Mouse (Mus musculus) hindbrain, embryonic 14.5 days (tissue): ENCODE measurements around the gene Arhgef3. TPM values are rescaled to one million over a fixed set of nuclear protein-coding genes. Genes with fewer than 3 reads are reported as not detected.

Experiments
- ATAC-seq: fragments of 200-750 bp; cut with Nextera tagmentation; 2 replicates; pipeline ENCODE4 v1.8.0; 2017; ENCODE audit warnings: moderate number of reproducible peaks, mild to moderate bottlenecking, moderate TSS enrichment, moderate library complexity; ENCODE audit not compliant: low FRiP score
- DNase-seq: peaks from one replicate; pipeline ENCODE4 v3.0.0-alpha.2; 2015; ENCODE audit warnings: low spot score
- H3K27ac ChIP-seq: fragments of 300-500 bp; sonication (generic); 2 replicates; pipeline ENCODE4 v1.5.1; 2014; ENCODE audit warnings: mild to moderate bottlenecking, moderate library complexity
- H3K27me3 ChIP-seq: fragments of 300-500 bp; sonication (generic); 2 replicates; pipeline ENCODE4 v1.6.1; 2014; ENCODE audit warnings: mild to moderate bottlenecking, low read length, mixed read lengths; ENCODE audit not compliant: control insufficient read depth, insufficient read depth
- H3K36me3 ChIP-seq: fragments of 300-500 bp; sonication (generic); replicated peaks from 2 replicates; pipeline ENCODE4 v1.6.1; 2014; ENCODE audit not compliant: control insufficient read depth, insufficient read depth
- H3K4me1 ChIP-seq: fragments of 300-500 bp; sonication (generic); replicated peaks from 2 replicates; pipeline ENCODE4 v1.6.1; 2014; ENCODE audit warnings: antibody characterized with exemption, low read length, mixed read lengths; ENCODE audit not compliant: control insufficient read depth, insufficient read depth
- H3K4me2 ChIP-seq: fragments of 300-500 bp; sonication (generic); replicated peaks from 2 replicates; pipeline ENCODE4 v1.6.1; 2014; ENCODE audit warnings: mild to moderate bottlenecking, moderate library complexity
- H3K4me3 ChIP-seq: fragments of 300-500 bp; sonication (generic); replicated peaks from 2 replicates; pipeline ENCODE4 v1.5.1; 2014; ENCODE audit warnings: mild to moderate bottlenecking, low read length
- H3K9ac ChIP-seq: fragments of 300-500 bp; sonication (generic); 2 replicates; pipeline ENCODE4 v1.6.1; 2014
- H3K9me3 ChIP-seq: fragments of 300-500 bp; sonication (generic); 2 replicates; pipeline ENCODE4 v1.6.1; 2016; ENCODE audit warnings: low read length; ENCODE audit not compliant: control insufficient read depth
- WGBS: fragments of 180-500 bp; shearing (Covaris S2); extraction: QIAGEN DNeasy Blood & Tissue Kit; methylation state at CpG from one replicate; pipeline ENCODE4 v1.1.7; 2014; 5-methylcytosine and 5-hydroxymethylcytosine counted together
- polyA plus RNA-seq: library from polyadenylated mRNA; unstranded; fragments of >200 nt; fragmentation: Nextera tagmentation; extraction: Ambion mirVana; gene quantifications from 2 replicates; pipeline ENCODE4 v1.2.1, GENCODE M21; 2014

The Arhgef3 gene
- polyA plus RNA-seq, 1 experiment from 2014 or later, result 11.8 TPM

GRCm38 (mm10) chr14:27351051-27351475 is 236.4 kb downstream of the Arhgef3 start:
- ATAC-seq (no peak), DNase-seq (no peak)
- WGBS, result 79% methylated on average over 5 of the region's 5 CpGs
- no peaks in the 10 kb centered on the region for H3K9me3 ChIP-seq
- no peak overlapping the region for H3K9ac ChIP-seq
- H3K4me3 ChIP-seq, result no peak overlapping the region
- no peak overlapping the region for H3K4me2 ChIP-seq
- no peaks in the 10 kb centered on the region for H3K27me3 ChIP-seq
- H3K36me3 ChIP-seq, result no peaks in the 10 kb centered on the region
- no peak overlapping the region; the same call in 1 of the 2 replicates for H3K27ac ChIP-seq
- H3K4me1 ChIP-seq, result no peaks in the 10 kb centered on the region

- Histone ChIP-seq H3K4me1 (no peaks in the 10 kb centered on the region), H3K9me3 (no peaks in the 10 kb centered on the region), H3K27me3 (no peaks in the 10 kb centered on the region), H3K9ac (no peak overlapping the region), H3K27ac (no peak overlapping the region; the same call in 1 of the 2 replicates), H3K36me3 (no peaks in the 10 kb centered on the region), H3K4me2 (no peak overlapping the region), H3K4me3 (no peak overlapping the region)
- DNase-seq, result no peak
- 69% methylated on average over 4 of the region's 4 CpGs for WGBS
- ATAC-seq, result no peak
Observed at GRCm38 (mm10) chr14:27351476-27352079, 236.9 kb downstream of the Arhgef3 start.

GRCm38 (mm10) chr14:27352470-27352869 is 237.8 kb downstream of the Arhgef3 start:
- no peaks in the 10 kb centered on the region for H3K27me3 ChIP-seq
- H3K36me3 ChIP-seq, result no peaks in the 10 kb centered on the region
- no peak overlapping the region for H3K27ac ChIP-seq
- H3K4me2 ChIP-seq, result no peak overlapping the region
- no peak overlapping the region for H3K4me3 ChIP-seq
- H3K9me3 ChIP-seq, result no peaks in the 10 kb centered on the region
- no peak for ATAC-seq
- DNase-seq, result no peak
- H3K9ac ChIP-seq, result no peak overlapping the region
- 79% methylated on average over 5 of the region's 5 CpGs for WGBS
- no peaks in the 10 kb centered on the region for H3K4me1 ChIP-seq

- WGBS, result 89% methylated on average over 6 of the region's 6 CpGs
- Histone ChIP-seq H3K4me3 (no peak overlapping the region), H3K36me3 (no peaks in the 10 kb centered on the region), H3K27ac (no peak overlapping the region), H3K27me3 (no peaks in the 10 kb centered on the region), H3K9ac (no peak overlapping the region), H3K4me2 (no peak overlapping the region), H3K9me3 (no peaks in the 10 kb centered on the region), H3K4me1 (peaks cover 3% of the 10 kb centered on the region; the same call in 1 of the 2 replicates)
- no peak for ATAC-seq
- no peak for DNase-seq
Observed at GRCm38 (mm10) chr14:27355151-27355550, 240.5 kb downstream of the Arhgef3 start.

- Histone ChIP-seq H3K36me3 (no peaks in the 10 kb centered on the region), H3K4me3 (no peak overlapping the region), H3K27ac (no peak overlapping the region), H3K4me1 (peaks cover 6% of the 10 kb centered on the region), H3K4me2 (no peak overlapping the region), H3K9me3 (no peaks in the 10 kb centered on the region), H3K9ac (no peak overlapping the region), H3K27me3 (no peaks in the 10 kb centered on the region)
- no peak for DNase-seq
- WGBS, result 90% methylated on average over 4 of the region's 4 CpGs
- ATAC-seq, result no peak
Observed at GRCm38 (mm10) chr14:27355937-27356336, 241.2 kb downstream of the Arhgef3 start.

- peaks cover 7% of the 10 kb centered on the region for H3K4me1 ChIP-seq
- no peaks in the 10 kb centered on the region for H3K9me3 ChIP-seq
- no peaks in the 10 kb centered on the region for H3K27me3 ChIP-seq
- no peak overlapping the region for H3K27ac ChIP-seq
- no peak overlapping the region for H3K4me3 ChIP-seq
- H3K9ac ChIP-seq, result no peak overlapping the region
- no peak for DNase-seq
- no peak overlapping the region for H3K4me2 ChIP-seq
- ATAC-seq, result no peak
- no peaks in the 10 kb centered on the region for H3K36me3 ChIP-seq
- 84% methylated on average over 6 of the region's 6 CpGs for WGBS
Observed at GRCm38 (mm10) chr14:27357139-27357538, 242.4 kb downstream of the Arhgef3 start.

- 55% methylated on average over 6 of the region's 6 CpGs for WGBS
- DNase-seq (no peak), ATAC-seq (no peak)
- H3K27ac ChIP-seq, result no peak overlapping the region
- H3K36me3 ChIP-seq, result no peaks in the 10 kb centered on the region
- peaks cover 7% of the 10 kb centered on the region for H3K4me1 ChIP-seq
- no peak overlapping the region for H3K9ac ChIP-seq
- no peaks in the 10 kb centered on the region for H3K27me3 ChIP-seq
- no peak overlapping the region for H3K4me2 ChIP-seq
- no peak overlapping the region for H3K4me3 ChIP-seq
- H3K9me3 ChIP-seq, result no peaks in the 10 kb centered on the region
Observed at GRCm38 (mm10) chr14:27358202-27358601, 243.5 kb downstream of the Arhgef3 start.

- Histone ChIP-seq H3K27ac (peak overlapping the region; percentile 43; the same call in 1 of the 2 replicates), H3K4me2 (no peak overlapping the region), H3K9ac (no peak overlapping the region), H3K9me3 (no peaks in the 10 kb centered on the region), H3K27me3 (no peaks in the 10 kb centered on the region), H3K36me3 (no peaks in the 10 kb centered on the region), H3K4me3 (no peak overlapping the region), H3K4me1 (peaks cover 7% of the 10 kb centered on the region)
- DNase-seq (no peak), ATAC-seq (no peak)
- 70% methylated on average over 7 of the region's 7 CpGs for WGBS
Observed at GRCm38 (mm10) chr14:27360849-27361248, 246.2 kb downstream of the Arhgef3 start.

- WGBS, result 37% methylated on average over 4 of the region's 4 CpGs
- Histone ChIP-seq H3K4me2 (no peak overlapping the region), H3K36me3 (no peaks in the 10 kb centered on the region), H3K9ac (no peak overlapping the region), H3K27me3 (no peaks in the 10 kb centered on the region), H3K27ac (no peak overlapping the region), H3K4me3 (no peak overlapping the region), H3K4me1 (peaks cover 7% of the 10 kb centered on the region), H3K9me3 (no peaks in the 10 kb centered on the region)
- no peak for ATAC-seq
- no peak for DNase-seq
Observed at GRCm38 (mm10) chr14:27361514-27361913, 246.8 kb downstream of the Arhgef3 start.
